Mouse (Mus musculus) heart, adult 2 months (tissue): ENCODE results near the gene Cntn4. TPM values are rescaled to one million over a fixed set of nuclear protein-coding genes. Genes with fewer than 3 reads are reported as not detected.

Experiments
- DNase-seq, 2 experiments: peaks; one replicate each; pipeline ENCODE4 v3.0.0; 2021
- H3K27ac ChIP-seq: fragments of 200-600 bp; 2 replicates; pipeline ENCODE4 v1.8.1; 2022
- H3K27me3 ChIP-seq: fragments of 200-500 bp; 2 replicates; pipeline ENCODE4 v1.6.1; 2012; ENCODE audit warnings: mild to moderate bottlenecking, low read length, inconsistent platforms, mixed read lengths; ENCODE audit not compliant: control insufficient read depth, insufficient read depth
- H3K36me3 ChIP-seq: fragments of 200-500 bp; 2 replicates; pipeline ENCODE4 v1.6.1; 2012; ENCODE audit warnings: low read length, inconsistent platforms; ENCODE audit not compliant: control insufficient read depth, insufficient read depth
- H3K4me1 ChIP-seq: fragments of 200-500 bp; 2 replicates; pipeline ENCODE4 v1.6.1; 2011; ENCODE audit warnings: low read length; ENCODE audit not compliant: control insufficient read depth, insufficient read depth
- H3K4me3 ChIP-seq: fragments of 200-600 bp; 2 replicates; pipeline ENCODE4 v1.8.1; 2022
- H3K79me2 ChIP-seq: fragments of 200-500 bp; replicated peaks from 2 replicates; pipeline ENCODE4 v1.6.1; 2012; ENCODE audit warnings: mild to moderate bottlenecking, inconsistent platforms, low read length, moderate library complexity, mixed read lengths; ENCODE audit not compliant: control insufficient read depth, insufficient read depth
- H3K9ac ChIP-seq: fragments of 200-500 bp; 2 replicates; pipeline ENCODE4 v1.6.1; 2012; ENCODE audit warnings: low read depth, mild to moderate bottlenecking, control low read depth, inconsistent platforms, low read length, mixed read lengths
- CTCF ChIP-seq: fragments of 200-600 bp; IDR thresholded peaks from 2 replicates; pipeline ENCODE4 v1.8.1; 2022; ENCODE audit warnings: antibody characterized with exemption, mild to moderate bottlenecking, moderate library complexity
- EP300 ChIP-seq: fragments of 200-500 bp; IDR thresholded peaks from 2 replicates; pipeline ENCODE4 v1.6.1; 2011; ENCODE audit warnings: low read depth, low read length, control low read depth; ENCODE audit not compliant: insufficient read depth
- POLR2A ChIP-seq: fragments of 200-500 bp; IDR thresholded peaks from 2 replicates; pipeline ENCODE4 v1.6.1; 2011; ENCODE audit warnings: mild to moderate bottlenecking, low read depth, low read length, control low read depth; ENCODE audit not compliant: insufficient read depth
- WGBS: fragments of 180-500 bp; shearing (Covaris S2); methylation state at CpG from one replicate; pipeline ENCODE4 v1.1.7; 2018; 5-methylcytosine and 5-hydroxymethylcytosine counted together
- intact Hi-C: fragments of 180-260 bp; cut with DNase I; formaldehyde crosslinking; loops from one replicate; pipeline ENCODE4 v1.15.1; 2025
- polyA plus RNA-seq: library from polyadenylated mRNA; depleted of rRNA; stranded (reverse); fragments of >200 nt; gene quantifications from 2 replicates; pipeline ENCODE4 v1.2.3, GENCODE M21; 2012
- total RNA-seq, 2 experiments: library from RNA; stranded (reverse); gene quantifications; 2 replicates each; pipeline ENCODE4 v1.2.3; 2021

Gene Cntn4
- total and polyA plus RNA-seq, 3 experiments = 0.04 TPM; not detected in 2

- Histone ChIP-seq H3K27me3 (no peaks in the 10 kb centered on the region), H3K9ac (no peak overlapping the region), H3K36me3 (no peaks in the 10 kb centered on the region), H3K79me2 (no peaks in the 10 kb centered on the region), H3K4me3 (no peak overlapping the region), H3K27ac (no peak overlapping the region), H3K4me1 (no peaks in the 10 kb centered on the region)
- 80% methylated on average over 3 of the region's 3 CpGs for WGBS
- intact Hi-C loops = no loop called here
- DNase-seq = no peak
- no peak for TF ChIP-seq CTCF
- TF ChIP-seq EP300 = no peak
- TF ChIP-seq POLR2A = no peak
These were observed 588.0 kb downstream of the Cntn4 start for GRCm38 (mm10) chr6:106265487-106265886.

- intact Hi-C loops = no loop called here
- Histone ChIP-seq H3K4me1 (no peaks in the 10 kb centered on the region), H3K27me3 (no peaks in the 10 kb centered on the region), H3K79me2 (no peaks in the 10 kb centered on the region), H3K4me3 (no peak overlapping the region), H3K27ac (no peak overlapping the region), H3K9ac (no peak overlapping the region), H3K36me3 (no peaks in the 10 kb centered on the region)
- no peak for TF ChIP-seq EP300
- TF ChIP-seq CTCF = no peak
- TF ChIP-seq POLR2A = no peak
- DNase-seq = no peak
- WGBS = 70% methylated on average over 2 of the region's 2 CpGs
These were observed 588.8 kb downstream of the Cntn4 start for GRCm38 (mm10) chr6:106266304-106266703.

GRCm38 (mm10) chr6:106268723-106269122 lies 591.3 kb downstream of the Cntn4 start:
- H3K27me3 ChIP-seq = no peaks in the 10 kb centered on the region
- H3K27ac ChIP-seq = no peak overlapping the region
- H3K9ac ChIP-seq = no peak overlapping the region
- H3K4me1 ChIP-seq = no peaks in the 10 kb centered on the region
- no peak for DNase-seq
- no peaks in the 10 kb centered on the region for H3K79me2 ChIP-seq
- intact Hi-C loops = no loop called here
- 61% methylated on average over 4 of the region's 4 CpGs for WGBS
- no peaks in the 10 kb centered on the region for H3K36me3 ChIP-seq
- H3K4me3 ChIP-seq = no peak overlapping the region
- TF ChIP-seq POLR2A (no peak), EP300 (no peak), CTCF (no peak)

GRCm38 (mm10) chr6:106277139-106277538 lies 599.7 kb downstream of the Cntn4 start:
- H3K4me1 ChIP-seq = no peaks in the 10 kb centered on the region
- H3K79me2 ChIP-seq = no peaks in the 10 kb centered on the region
- H3K9ac ChIP-seq = no peak overlapping the region
- no peak overlapping the region for H3K27ac ChIP-seq
- TF ChIP-seq EP300 (no peak), CTCF (no peak), POLR2A (no peak)
- H3K36me3 ChIP-seq = no peaks in the 10 kb centered on the region
- intact Hi-C loops = no loop called here
- H3K4me3 ChIP-seq = no peak overlapping the region
- DNase-seq = no peak
- WGBS = 78% methylated on average over 2 of the region's 2 CpGs
- no peaks in the 10 kb centered on the region for H3K27me3 ChIP-seq

- intact Hi-C loops = no loop called here
- 82% methylated on average over 6 of the region's 6 CpGs for WGBS
- Histone ChIP-seq H3K9ac (no peak overlapping the region), H3K27ac (no peak overlapping the region), H3K36me3 (no peaks in the 10 kb centered on the region), H3K4me3 (no peak overlapping the region), H3K27me3 (no peaks in the 10 kb centered on the region), H3K4me1 (no peaks in the 10 kb centered on the region), H3K79me2 (no peaks in the 10 kb centered on the region)
- TF ChIP-seq EP300 = no peak
- no peak for TF ChIP-seq CTCF
- TF ChIP-seq POLR2A = no peak
- DNase-seq = no peak
These were observed 604.2 kb downstream of the Cntn4 start for GRCm38 (mm10) chr6:106281621-106282020.

- 59% methylated on average over 1 of the region's 1 CpGs for WGBS
- no peaks in the 10 kb centered on the region for H3K79me2 ChIP-seq
- TF ChIP-seq POLR2A (no peak), EP300 (no peak)
- no peaks in the 10 kb centered on the region for H3K27me3 ChIP-seq
- H3K4me1 ChIP-seq = no peaks in the 10 kb centered on the region
- no peak overlapping the region for H3K27ac ChIP-seq
- DNase-seq = no peak
- no peak overlapping the region for H3K4me3 ChIP-seq
- H3K9ac ChIP-seq = no peak overlapping the region
- no peaks in the 10 kb centered on the region for H3K36me3 ChIP-seq
- intact Hi-C loops = no loop called here
These were observed 606.4 kb downstream of the Cntn4 start for GRCm38 (mm10) chr6:106283815-106284214.

- no peak for DNase-seq
- Histone ChIP-seq H3K36me3 (no peaks in the 10 kb centered on the region), H3K27ac (no peak overlapping the region), H3K4me1 (no peaks in the 10 kb centered on the region), H3K79me2 (no peaks in the 10 kb centered on the region), H3K9ac (no peak overlapping the region), H3K27me3 (no peaks in the 10 kb centered on the region), H3K4me3 (no peak overlapping the region)
- TF ChIP-seq POLR2A (no peak), CTCF (no peak), EP300 (no peak)
- intact Hi-C loops = no loop called here
- WGBS = 34% methylated on average over 1 of the region's 1 CpGs
These were observed 622.0 kb downstream of the Cntn4 start for GRCm38 (mm10) chr6:106299451-106299850.
